Comparison of ENCODE assay signal across 8 mouse cellular contexts in genomic region chr15:85635425-85635824, GRCm38 (mm10). TPM values are rescaled to one million over a fixed set of nuclear protein-coding genes. Genes with fewer than 3 reads are reported as not detected.
DNase-seq lines count a peak whose midpoint lies in the region; ATAC-seq and TF ChIP-seq lines count a peak whose summit lies in the region.

No protein-coding gene starts in this region.

- DNase-seq in heart, adult 2 months, result no peak
- no peak for DNase-seq in heart, postnatal 14 days
- DNase-seq in forebrain, postnatal 0 days, result no peak
- DNase-seq in adrenal gland, postnatal 36 days, result no peak
- DNase-seq in left cerebral cortex, adult 8-10 months (ENCODE audit: low spot score in 2 of 2), result no peak
- DNase-seq in kidney, postnatal 36 days, result no peak

- peak overlapping the region; percentile 85 for H3K4me3 ChIP-seq in heart, adult 2 months
- H3K4me3 ChIP-seq in ES-Bruce4 (ENCODE audit: low read depth, low read length), result peak overlapping the region; percentile 80
- H3K4me3 ChIP-seq in forebrain, postnatal 0 days (ENCODE audit: low read depth, low read length), result peak overlapping the region; percentile 53; the same call in 1 of the 2 replicates
- peak overlapping the region; percentile 84 for H3K4me3 ChIP-seq in liver, embryonic 16.5 days (ENCODE audit: low read depth, low read length)

- TF ChIP-seq CTCF in heart, adult 2 months (IDR thresholded peaks at IDR 0.05), result no peak
- no peak for TF ChIP-seq CTCF in ES-Bruce4 (IDR thresholded peaks at IDR 0.05; ENCODE audit: low read depth, low read length)
- no peak for TF ChIP-seq CTCF in forebrain, postnatal 0 days (IDR thresholded peaks at IDR 0.05; ENCODE audit: low read depth)

- no peak for ATAC-seq in forebrain, postnatal 0 days
- no peak for ATAC-seq in liver, embryonic 16.5 days (ENCODE audit: low read depth)

- no peak overlapping the region for H3K9ac ChIP-seq in heart, adult 2 months (ENCODE audit: low read depth, low read length)
- H3K9ac ChIP-seq in ES-Bruce4 (ENCODE audit: low read depth, poor library complexity, severe bottlenecking), result peak overlapping the region; percentile 57
- H3K9ac ChIP-seq in forebrain, postnatal 0 days, result no peak overlapping the region
- 0 out of 2 replicates have a peak overlapping the region, but pooled peaks have one; percentile 78 for H3K9ac ChIP-seq in liver, embryonic 16.5 days (ENCODE audit: low read depth, low read length)

- no peaks in the 10 kb centered on the region for H3K27me3 ChIP-seq in heart, adult 2 months (ENCODE audit: control insufficient read depth, insufficient read depth, low read length)
- H3K27me3 ChIP-seq in ES-Bruce4 (ENCODE audit: control insufficient read depth, insufficient read depth, low read length, poor library complexity, severe bottlenecking), result no peaks in the 10 kb centered on the region
- H3K27me3 ChIP-seq in forebrain, postnatal 0 days (ENCODE audit: insufficient read depth, low read length), result no peaks in the 10 kb centered on the region
- no peaks in the 10 kb centered on the region for H3K27me3 ChIP-seq in liver, embryonic 16.5 days (ENCODE audit: control insufficient read depth, insufficient read depth, low read depth, low read length)

- peaks cover 1% of the 10 kb centered on the region; the same call in 1 of the 2 replicates for H3K4me1 ChIP-seq in heart, adult 2 months (ENCODE audit: control insufficient read depth, insufficient read depth, low read length)
- H3K4me1 ChIP-seq in ES-Bruce4 (ENCODE audit: control insufficient read depth, insufficient read depth, low read length), result no peaks in the 10 kb centered on the region
- H3K4me1 ChIP-seq in forebrain, postnatal 0 days (ENCODE audit: insufficient read depth), result peaks cover 4% of the 10 kb centered on the region; the same call in 1 of the 2 replicates
- peaks cover 15% of the 10 kb centered on the region for H3K4me1 ChIP-seq in liver, embryonic 16.5 days (ENCODE audit: control insufficient read depth, low read depth, low read length)

- peak overlapping the region; percentile 63 for H3K4me2 ChIP-seq in forebrain, postnatal 0 days (ENCODE audit: low read depth)
- peak overlapping the region; percentile 75 for H3K4me2 ChIP-seq in liver, embryonic 16.5 days (ENCODE audit: low read depth, low read length)

- H3K36me3 ChIP-seq in heart, adult 2 months (ENCODE audit: control insufficient read depth, insufficient read depth, low read length), result no peaks in the 10 kb centered on the region
- no peaks in the 10 kb centered on the region for H3K36me3 ChIP-seq in ES-Bruce4 (ENCODE audit: control insufficient read depth, insufficient read depth, low read length, poor library complexity, severe bottlenecking)
- H3K36me3 ChIP-seq in forebrain, postnatal 0 days (ENCODE audit: insufficient read depth), result no peaks in the 10 kb centered on the region
- no peaks in the 10 kb centered on the region for H3K36me3 ChIP-seq in liver, embryonic 16.5 days (ENCODE audit: control insufficient read depth, insufficient read depth)

- H3K9me3 ChIP-seq in ES-Bruce4 (replicated peaks; ENCODE audit: control insufficient read depth, insufficient read depth, low read length, poor library complexity, severe bottlenecking), result no peaks in the 10 kb centered on the region
- H3K9me3 ChIP-seq in forebrain, postnatal 0 days (ENCODE audit: low read length), result no peaks in the 10 kb centered on the region
- no peaks in the 10 kb centered on the region for H3K9me3 ChIP-seq in liver, embryonic 16.5 days (replicated peaks; ENCODE audit: control insufficient read depth, low read length)

- peak overlapping the region; percentile 100 for H3K27ac ChIP-seq in heart, adult 2 months
- no peak overlapping the region for H3K27ac ChIP-seq in ES-Bruce4 (ENCODE audit: insufficient read depth, low read length)
- peak overlapping the region; percentile 82 for H3K27ac ChIP-seq in forebrain, postnatal 0 days (ENCODE audit: low read depth, low read length)
- peak overlapping the region; percentile 88 for H3K27ac ChIP-seq in liver, embryonic 16.5 days (ENCODE audit: low read length)

- WGBS in heart, adult 2 months, result 85% methylated on average over 6 of the region's 6 CpGs
- WGBS in forebrain, postnatal 0 days, result 95% methylated on average over 6 of the region's 6 CpGs
- 36% methylated on average over 6 of the region's 6 CpGs for WGBS in liver, embryonic 16.5 days (ENCODE audit: insufficient replicate concordance)

- H3K79me2 ChIP-seq in heart, adult 2 months (replicated peaks; ENCODE audit: control insufficient read depth, insufficient read depth, low read length), result no peaks in the 10 kb centered on the region

- no peak for TF ChIP-seq POLR2A in heart, adult 2 months (IDR thresholded peaks at IDR 0.05; ENCODE audit: insufficient read depth, low read depth, low read length)
- no peak for TF ChIP-seq POLR2A in ES-Bruce4 (IDR thresholded peaks at IDR 0.05; ENCODE audit: insufficient read depth, low read length)

- no peak for TF ChIP-seq EP300 in heart, adult 2 months (IDR thresholded peaks at IDR 0.05; ENCODE audit: insufficient read depth, low read depth, low read length)
- TF ChIP-seq EP300 in ES-Bruce4 (IDR thresholded peaks at IDR 0.05; ENCODE audit: insufficient read depth, low read depth, low read length), result no peak

- intact Hi-C loops in heart, adult 2 months (cut with DNase I), result no loop called here
- intact Hi-C loops in heart, postnatal 14 days (cut with DNase I), result no loop called here

RNA-seq across cellular contexts. Expression of gene Wnt7b, which starts 53.2 kb away (rescaled TPM):
- under 1 TPM; 0.14 to 0.18 TPM for total RNA-seq in heart, adult 2 months (2021)
- 0.12 and 0.41 TPM in 2 replicates for polyA plus RNA-seq in heart, adult 2 months (2012; rRNA removed)
- under 1 TPM; 0.20 to 0.88 TPM for total RNA-seq in heart, postnatal 14 days (2021)
- 29.8 and 30.2 TPM in 2 replicates for polyA plus RNA-seq in ES-Bruce4 (2011; ENCODE audit: insufficient read depth, insufficient read length, low read depth, missing spikeins)
- 59.3 and 67.3 TPM in 2 replicates for total RNA-seq in forebrain, postnatal 0 days (2014; rRNA removed)
- polyA plus RNA-seq in forebrain, postnatal 0 days (2015; fragmentation: Nextera tagmentation; extraction: Ambion mirVana), result 54.0 and 68.4 TPM in 2 replicates
- polyA plus RNA-seq in liver, embryonic 16.5 days (2015; fragmentation: Nextera tagmentation; extraction: Ambion mirVana), result 0.09 and 0.19 TPM in 2 replicates
- total RNA-seq in adrenal gland, postnatal 36 days (2021), result under 1 TPM; 0.49 to 0.96 TPM
- 10 to 100 TPM; 30.9 to 37.9 (median 35.1) TPM for total RNA-seq in left cerebral cortex, adult 8-10 months (2022)

Comparison
In these comparisons a context has a peak if more than half of its experiments do, and no peak if none do; other contexts are left out.
1. H3K9ac ChIP-seq: peak in ES-Bruce4 (single experiment) and liver, embryonic 16.5 days (single experiment); none in heart, adult 2 months (single experiment) and forebrain, postnatal 0 days (single experiment).
2. RNA of gene Wnt7b, which starts 53.2 kb away (total RNA-seq): 59.3 to 67.3 TPM in forebrain, postnatal 0 days and 30.9 to 37.9 TPM in left cerebral cortex, adult 8-10 months; 0.49 to 0.96 TPM in adrenal gland, postnatal 36 days, 0.20 to 0.88 TPM in heart, postnatal 14 days and 0.14 to 0.18 TPM in heart, adult 2 months; every median in the first group is over 10 times any median in the second.
3. Peak in every context shown above with its lines, with median percentiles within 50 percentile points of each other: H3K4me3 ChIP-seq.